Mouse (Mus musculus): ENCODE results near the gene Cldn13. TPM values are rescaled to one million over a fixed set of nuclear protein-coding genes. Genes with fewer than 3 reads are reported as not detected.
A peak's percentile ranks its signal among the peaks of the same experiment; 100 is the strongest.
"Not testable (repeated sequence)": the region's sequence is repeated elsewhere in the genome, so short reads cannot be mapped to it uniquely, and the experiment has no call there.

Gene Cldn13
- total and polyA plus RNA-seq, 3 experiments = 0.10 TPM; not detected in 2

DNA sequence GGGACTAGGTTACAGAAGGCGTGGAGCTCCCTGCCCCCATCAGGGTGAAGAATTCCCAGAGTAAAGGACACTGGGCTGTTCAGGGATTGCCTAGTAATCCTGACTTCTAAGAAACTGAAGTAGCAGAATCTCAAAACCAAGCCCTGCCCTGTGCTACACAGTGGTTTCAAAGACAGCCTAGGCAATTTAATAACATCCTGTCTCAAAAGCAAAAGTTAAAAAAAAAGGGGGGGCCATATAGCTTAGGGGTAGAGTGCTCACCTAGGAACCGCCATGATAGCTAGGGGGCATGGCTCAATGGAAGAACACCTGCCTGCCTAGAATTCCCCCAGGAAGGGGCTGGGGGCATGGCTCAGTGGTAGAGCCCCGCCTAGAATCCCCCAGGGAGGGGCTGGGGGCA lies 23.7 kb upstream of the Cldn13 start:
- no peak for TF ChIP-seq CTCF (IDR thresholded peaks at IDR 0.05)
- no peak for TF ChIP-seq POLR2A (IDR thresholded peaks at IDR 0.05; ENCODE audit: insufficient read depth, low read depth, low read length)
- TF ChIP-seq EP300 (IDR thresholded peaks at IDR 0.05; ENCODE audit: insufficient read depth, low read depth, low read length) = no peak
- H3K36me3 ChIP-seq (ENCODE audit: control insufficient read depth, insufficient read depth, low read length) = no peaks in the 10 kb centered on the region
- no peaks in the 10 kb centered on the region for H3K79me2 ChIP-seq (replicated peaks; ENCODE audit: control insufficient read depth, insufficient read depth, low read length)
- intact Hi-C loops (cut with DNase I) = no loop called here
- no peaks in the 10 kb centered on the region for H3K27me3 ChIP-seq (ENCODE audit: control insufficient read depth, insufficient read depth, low read length)
- H3K9ac ChIP-seq (ENCODE audit: low read depth, low read length) = no peak overlapping the region
- no peak for DNase-seq
- H3K4me3 ChIP-seq = no peak overlapping the region
- H3K4me1 ChIP-seq (ENCODE audit: control insufficient read depth, insufficient read depth, low read length) = no peaks in the 10 kb centered on the region
- 80% methylated on average over 3 of the region's 3 CpGs for WGBS
- H3K27ac ChIP-seq = no peak overlapping the region

- no peaks in the 10 kb centered on the region for H3K4me1 ChIP-seq (ENCODE audit: control insufficient read depth, insufficient read depth, low read length)
- TF ChIP-seq EP300 (IDR thresholded peaks at IDR 0.05; ENCODE audit: insufficient read depth, low read depth, low read length) (no peak), POLR2A (IDR thresholded peaks at IDR 0.05; ENCODE audit: insufficient read depth, low read depth, low read length) (no peak), CTCF (IDR thresholded peaks at IDR 0.05) (no peak)
- WGBS = 74% methylated on average over 6 of the region's 6 CpGs
Measured at GRCm38 (mm10) chr5:134936626-134937185, 21.4 kb upstream of the Cldn13 start.

GRCm38 (mm10) chr5:134936051-134936450 lies 20.7 kb upstream of the Cldn13 start:
- no peaks in the 10 kb centered on the region for H3K79me2 ChIP-seq (replicated peaks; ENCODE audit: control insufficient read depth, insufficient read depth, low read length)
- H3K9ac ChIP-seq (ENCODE audit: low read depth, low read length) = no peak overlapping the region
- DNase-seq = no peak
- H3K27me3 ChIP-seq (ENCODE audit: control insufficient read depth, insufficient read depth, low read length) = no peaks in the 10 kb centered on the region
- H3K27ac ChIP-seq = no peak overlapping the region
- 76% methylated on average over 6 of the region's 6 CpGs for WGBS
- intact Hi-C loops (cut with DNase I) = no loop called here
- H3K4me1 ChIP-seq (ENCODE audit: control insufficient read depth, insufficient read depth, low read length) = no peaks in the 10 kb centered on the region
- TF ChIP-seq EP300 (IDR thresholded peaks at IDR 0.05; ENCODE audit: insufficient read depth, low read depth, low read length) (no peak), POLR2A (IDR thresholded peaks at IDR 0.05; ENCODE audit: insufficient read depth, low read depth, low read length) (no peak), CTCF (IDR thresholded peaks at IDR 0.05) (no peak)
- H3K36me3 ChIP-seq (ENCODE audit: control insufficient read depth, insufficient read depth, low read length) = no peaks in the 10 kb centered on the region
- H3K4me3 ChIP-seq = no peak overlapping the region

More at GRCm38 (mm10) chr5:134936626-134937185, 21.4 kb upstream of the Cldn13 start:
- Histone ChIP-seq H3K27ac (no peak overlapping the region), H3K36me3 (ENCODE audit: control insufficient read depth, insufficient read depth, low read length) (no peaks in the 10 kb centered on the region), H3K4me3 (no peak overlapping the region), H3K9ac (ENCODE audit: low read depth, low read length) (no peak overlapping the region), H3K79me2 (replicated peaks; ENCODE audit: control insufficient read depth, insufficient read depth, low read length) (no peaks in the 10 kb centered on the region), H3K27me3 (ENCODE audit: control insufficient read depth, insufficient read depth, low read length) (no peaks in the 10 kb centered on the region)
- intact Hi-C loops (cut with DNase I) = no loop called here
- DNase-seq = no peak

DNA sequence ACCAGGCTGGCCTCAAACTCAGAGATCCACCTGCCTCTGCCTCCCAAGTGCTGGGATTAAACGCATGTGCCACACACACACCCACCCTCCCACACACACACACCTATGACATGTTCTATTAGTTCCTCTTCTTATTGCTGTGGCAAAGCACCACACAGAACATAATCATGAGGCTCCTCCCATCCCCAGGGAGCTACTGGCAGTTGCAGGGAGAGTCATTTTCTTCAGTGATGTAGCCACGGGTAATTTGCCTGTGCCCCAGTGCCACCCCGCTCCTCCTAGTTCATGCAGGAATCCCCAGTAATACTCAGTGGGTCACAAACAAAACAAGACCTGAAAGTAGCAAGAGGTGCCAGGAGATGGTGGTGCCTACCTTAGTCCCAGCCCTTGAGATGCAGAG lies 19.3 kb upstream of the Cldn13 start:
- WGBS = 83% methylated on average over 3 of the region's 3 CpGs
- Histone ChIP-seq H3K27me3 (ENCODE audit: control insufficient read depth, insufficient read depth, low read length) (no peaks in the 10 kb centered on the region), H3K9ac (ENCODE audit: low read depth, low read length) (no peak overlapping the region), H3K27ac (no peak overlapping the region), H3K79me2 (replicated peaks; ENCODE audit: control insufficient read depth, insufficient read depth, low read length) (no peaks in the 10 kb centered on the region), H3K4me1 (ENCODE audit: control insufficient read depth, insufficient read depth, low read length) (no peaks in the 10 kb centered on the region), H3K36me3 (ENCODE audit: control insufficient read depth, insufficient read depth, low read length) (no peaks in the 10 kb centered on the region), H3K4me3 (no peak overlapping the region)
- TF ChIP-seq POLR2A (IDR thresholded peaks at IDR 0.05; ENCODE audit: insufficient read depth, low read depth, low read length) (no peak), EP300 (IDR thresholded peaks at IDR 0.05; ENCODE audit: insufficient read depth, low read depth, low read length) (no peak), CTCF (IDR thresholded peaks at IDR 0.05) (no peak)
- intact Hi-C loops (cut with DNase I) = no loop called here
- no peak for DNase-seq

DNA sequence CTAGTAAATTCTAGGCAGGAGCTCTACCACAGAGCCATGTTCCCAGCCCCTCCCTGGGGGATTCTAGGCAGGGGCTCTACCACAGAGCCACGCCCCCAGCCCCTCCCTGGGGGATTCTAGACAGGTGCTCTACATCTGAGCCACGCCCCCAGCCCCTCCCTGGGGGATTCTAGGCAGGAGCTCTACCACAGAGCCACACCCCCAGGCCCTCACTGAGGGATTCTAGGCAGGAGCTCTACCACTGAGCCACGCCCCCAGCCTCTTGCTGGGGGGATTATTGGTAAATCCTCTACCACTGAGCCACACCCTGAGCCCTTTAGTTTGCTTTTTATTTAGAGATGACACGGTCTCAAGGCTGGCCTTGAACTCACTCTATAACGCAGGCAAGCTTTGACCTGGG lies 18.4 kb upstream of the Cldn13 start:
- WGBS = 93% methylated on average over 5 of the region's 5 CpGs
- not testable (repeated sequence) for H3K36me3 ChIP-seq (ENCODE audit: control insufficient read depth, insufficient read depth, low read length); H3K9ac ChIP-seq (ENCODE audit: low read depth, low read length); H3K4me3 ChIP-seq; H3K4me1 ChIP-seq (ENCODE audit: control insufficient read depth, insufficient read depth, low read length); H3K27me3 ChIP-seq (ENCODE audit: control insufficient read depth, insufficient read depth, low read length); DNase-seq; H3K79me2 ChIP-seq (replicated peaks; ENCODE audit: control insufficient read depth, insufficient read depth, low read length); H3K27ac ChIP-seq
- intact Hi-C loops (cut with DNase I) = loop anchor here (2.0 kb wide), 1 partner anchor 31 kb away; no protein-coding TSS in a partner anchor

- Histone ChIP-seq H3K79me2 (replicated peaks; ENCODE audit: control insufficient read depth, insufficient read depth, low read length) (no peaks in the 10 kb centered on the region), H3K27me3 (ENCODE audit: control insufficient read depth, insufficient read depth, low read length) (no peaks in the 10 kb centered on the region), H3K4me3 (no peak overlapping the region), H3K9ac (ENCODE audit: low read depth, low read length) (no peak overlapping the region), H3K4me1 (ENCODE audit: control insufficient read depth, insufficient read depth, low read length) (no peaks in the 10 kb centered on the region), H3K36me3 (ENCODE audit: control insufficient read depth, insufficient read depth, low read length) (no peaks in the 10 kb centered on the region), H3K27ac (no peak overlapping the region)
- intact Hi-C loops (cut with DNase I) = loop anchor here (2.0 kb wide), 1 partner anchor 32 kb away; no protein-coding TSS in a partner anchor
- WGBS = 87% methylated on average over 8 of the region's 8 CpGs
- peak in 1 of 2 experiments; percentile 9 for DNase-seq
- TF ChIP-seq POLR2A (IDR thresholded peaks at IDR 0.05; ENCODE audit: insufficient read depth, low read depth, low read length) (no peak), EP300 (IDR thresholded peaks at IDR 0.05; ENCODE audit: insufficient read depth, low read depth, low read length) (no peak), CTCF (IDR thresholded peaks at IDR 0.05) (no peak)
Measured at GRCm38 (mm10) chr5:134933281-134933680, 18.0 kb upstream of the Cldn13 start.
